Mouse (Mus musculus) cerebellum, postnatal 36 days (tissue): ENCODE data around the gene Gm3159.
"Not testable (repeated sequence)": the region's sequence is repeated elsewhere in the genome, so short reads cannot be mapped to it uniquely, and the experiment has no call there.

Source experiments
- DNase-seq, 2 experiments: peaks; one replicate each; pipeline ENCODE4 v3.0.0; 2021 to 2022; ENCODE audit warnings: mixed read lengths in 2 of 2

The Gm3159 gene

DNA sequence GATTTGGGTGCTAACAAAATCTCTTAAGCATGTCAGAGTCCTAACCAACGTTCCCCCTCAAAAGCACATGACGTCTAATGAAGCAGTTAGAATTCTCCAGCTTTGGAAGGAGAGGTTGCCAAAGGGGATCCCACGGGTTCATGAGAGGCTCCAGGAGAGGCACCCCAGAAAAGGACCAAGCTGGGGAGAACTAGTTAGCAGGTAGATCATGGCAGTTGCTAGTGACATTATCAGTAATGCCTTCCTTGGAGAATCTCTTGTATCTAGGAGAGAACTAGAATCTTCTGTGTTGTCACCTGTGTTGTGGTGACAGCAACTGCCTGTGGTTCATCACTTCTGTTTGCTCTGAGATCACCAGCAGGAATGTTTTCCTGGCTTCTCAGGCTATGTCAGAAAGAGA lies at the start of gene Gm3159:
Gm3159 (plus strand) TSS at position 301 of the 400 bp plus-strand sequence.
- not testable (repeated sequence) for DNase-seq

GRCm38 (mm10) chr14:4368991-4369390 lies 28.3 kb upstream of the Gm3159 start:
- DNase-seq, result not testable (repeated sequence)

- DNase-seq, result peak in 1 of 2 experiments; percentile 1
Observed at GRCm38 (mm10) chr14:4369691-4370090, 27.6 kb upstream of the Gm3159 start.

GRCm38 (mm10) chr14:4377871-4378270 lies 19.5 kb upstream of the Gm3159 start:
- DNase-seq, result not testable (repeated sequence)

DNA sequence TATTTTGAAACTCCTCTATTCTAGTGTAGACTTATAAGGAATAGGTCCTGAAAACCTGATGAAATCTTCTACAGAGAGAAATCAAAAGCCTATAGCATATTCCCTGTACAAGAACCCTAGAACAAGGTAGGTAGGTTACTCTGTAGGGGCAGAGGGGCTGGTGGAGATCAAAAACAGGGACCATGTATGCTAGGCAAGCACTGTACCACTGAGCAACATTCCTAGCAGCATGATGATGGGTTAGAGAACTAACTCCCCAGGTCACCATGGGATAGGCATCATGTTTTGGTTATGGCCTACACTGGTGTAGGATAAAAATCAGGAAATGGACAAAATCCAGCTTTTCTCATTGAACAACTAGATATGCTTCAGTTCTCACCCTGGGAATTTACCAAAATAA lies 11.7 kb upstream of the Gm3159 start:
- not testable (repeated sequence) for DNase-seq

DNA sequence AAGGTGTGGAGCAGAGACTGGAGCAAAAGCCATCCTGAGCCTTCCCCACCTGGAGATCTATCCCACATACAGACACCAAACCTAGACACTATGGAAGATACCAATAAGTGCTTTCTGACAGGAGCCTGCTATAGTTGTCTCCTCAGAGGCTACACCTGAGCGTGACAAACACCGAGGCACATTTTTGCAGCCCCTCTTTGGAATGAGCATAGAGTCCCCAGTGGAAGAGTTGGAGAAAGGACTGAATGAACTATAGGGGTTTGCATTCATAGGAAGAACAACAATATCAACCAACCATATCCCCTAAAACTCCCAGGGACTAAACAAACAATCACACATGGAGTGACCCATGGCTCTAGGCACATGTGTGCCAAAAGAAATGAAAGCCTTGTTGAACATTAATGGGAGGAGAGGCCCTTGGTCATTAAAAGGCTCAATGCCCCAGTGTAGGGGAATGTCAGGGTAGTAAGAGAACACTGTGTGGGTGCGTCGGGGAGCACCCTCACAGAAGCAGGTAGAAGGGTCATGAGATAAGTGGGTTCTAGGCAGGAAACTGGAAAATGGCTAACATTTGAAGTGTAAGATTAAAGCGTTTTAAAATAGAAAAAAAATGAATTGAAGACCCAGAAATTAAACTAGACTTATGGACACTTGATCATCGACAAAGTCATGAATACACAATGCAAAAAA lies 4.3 kb upstream of the Gm3159 start:
- not testable (repeated sequence) for DNase-seq

GRCm38 (mm10) chr14:4398624-4399023 lies 1.3 kb downstream of the Gm3159 start:
- DNase-seq, result not testable (repeated sequence)

- DNase-seq, result not testable (repeated sequence)
Observed at GRCm38 (mm10) chr14:4400115-4400789, 2.9 kb downstream of the Gm3159 start.

DNA sequence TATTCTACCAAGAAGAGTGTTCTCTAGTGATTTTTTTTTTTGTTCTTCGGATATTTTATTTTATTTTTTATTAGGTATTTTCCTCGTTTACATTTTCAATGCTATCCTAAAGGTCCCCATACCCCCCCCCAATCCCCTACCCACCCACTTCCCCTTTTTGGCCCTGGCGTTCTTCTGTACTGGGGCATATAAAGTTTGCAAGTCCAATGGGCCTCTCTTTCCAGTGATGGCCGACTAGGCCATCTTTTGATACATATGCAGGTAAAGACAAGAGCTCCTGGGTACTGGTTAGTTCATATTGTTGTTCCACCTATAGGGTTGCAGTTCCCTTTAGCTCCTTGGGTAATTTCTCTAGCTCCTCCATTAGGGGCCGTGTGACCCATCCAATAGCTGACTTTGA lies 3.9 kb downstream of the Gm3159 start:
- not testable (repeated sequence) for DNase-seq

DNA sequence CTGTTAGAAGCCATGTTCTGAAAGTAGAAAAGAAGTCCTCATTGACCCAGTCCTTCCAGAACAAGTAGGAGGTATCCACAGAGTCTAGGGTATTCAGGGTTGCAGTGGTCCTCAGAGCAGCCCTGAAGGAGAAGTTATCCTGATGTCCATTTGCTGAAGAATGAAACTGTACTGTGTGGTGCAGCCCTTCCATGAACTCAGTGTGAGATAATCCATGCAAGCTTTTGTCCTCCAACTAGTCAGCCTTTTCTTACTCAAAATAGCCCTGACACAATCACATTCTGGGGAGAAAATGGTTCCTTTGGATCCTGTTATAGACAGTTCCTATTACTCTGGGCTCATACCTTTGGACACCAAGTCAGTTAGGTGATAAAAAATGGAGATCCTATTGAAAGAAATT lies 6.5 kb downstream of the Gm3159 start:
- not testable (repeated sequence) for DNase-seq

- DNase-seq, result not testable (repeated sequence)
Observed at GRCm38 (mm10) chr14:4409939-4410338, 12.6 kb downstream of the Gm3159 start.

- DNase-seq, result peak in 1 of 2 experiments; percentile 26
Observed at GRCm38 (mm10) chr14:4414965-4415835, 17.9 kb downstream of the Gm3159 start, which contains the start of gene Gm3164. Gene Gm3164 (plus strand): TSS chr14:4415448.

DNA sequence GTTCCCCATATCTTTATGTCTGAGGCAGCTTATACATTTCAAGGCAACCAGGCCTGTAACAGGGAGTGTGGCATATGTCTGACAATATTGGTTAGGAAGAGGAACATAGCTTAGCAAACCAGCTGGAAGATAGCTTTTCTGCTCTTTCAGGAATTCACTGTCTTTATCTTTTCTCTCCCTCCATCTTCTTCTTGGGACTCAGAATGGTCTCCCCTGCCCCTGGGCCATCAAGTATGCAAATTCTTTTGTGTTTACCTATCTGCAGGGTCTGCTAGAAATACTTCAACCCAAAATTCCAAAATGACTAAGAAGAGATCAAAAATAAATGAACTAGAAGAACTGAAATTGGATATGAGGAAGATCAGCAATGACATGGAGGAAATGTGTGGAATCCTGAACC lies 33.4 kb downstream of the Gm3159 start, which contains the start of gene Gm3173:
Gm3173 (plus strand) TSS at position 301 of the 400 bp plus-strand sequence.
- DNase-seq, result not testable (repeated sequence)
